Mouse (Mus musculus) heart, embryonic 15.5 days (tissue): ENCODE data around the gene H2-Oa. TPM values are rescaled to one million over a fixed set of nuclear protein-coding genes. Genes with fewer than 3 reads are reported as not detected.
A peak's percentile ranks its signal among the peaks of the same experiment; 100 is the strongest.

Experiments
- ATAC-seq: fragments of 200-750 bp; cut with Nextera tagmentation; replicated peaks from 2 replicates; pipeline ENCODE4 v1.8.0; 2017; ENCODE audit warnings: low read depth, moderate TSS enrichment; ENCODE audit not compliant: insufficient number of reproducible peaks, insufficient read depth, low FRiP score
- H3K27ac ChIP-seq: fragments of 300-500 bp; sonication (generic); 2 replicates; pipeline ENCODE4 v1.5.1; 2015; ENCODE audit warnings: mild to moderate bottlenecking, inconsistent platforms
- H3K27me3 ChIP-seq: fragments of 300-500 bp; sonication (generic); 2 replicates; pipeline ENCODE4 v1.6.1; 2015; ENCODE audit warnings: inconsistent platforms
- H3K36me3 ChIP-seq: fragments of 300-500 bp; sonication (generic); 2 replicates; pipeline ENCODE4 v1.6.1; 2015; ENCODE audit warnings: mild to moderate bottlenecking, inconsistent platforms
- H3K4me1 ChIP-seq: fragments of 300-500 bp; sonication (generic); replicated peaks from 2 replicates; pipeline ENCODE4 v1.6.1; 2015; ENCODE audit warnings: inconsistent platforms
- H3K4me2 ChIP-seq: fragments of 300-500 bp; sonication (generic); 2 replicates; pipeline ENCODE4 v1.6.1; 2015; ENCODE audit warnings: inconsistent platforms, mild to moderate bottlenecking, moderate library complexity
- H3K4me3 ChIP-seq: fragments of 300-500 bp; sonication (generic); 2 replicates; pipeline ENCODE4 v1.5.1; 2015; ENCODE audit warnings: mild to moderate bottlenecking, inconsistent platforms
- H3K9ac ChIP-seq: fragments of 300-500 bp; sonication (generic); 2 replicates; pipeline ENCODE4 v1.6.1; 2015; ENCODE audit warnings: mild to moderate bottlenecking, inconsistent platforms
- H3K9me3 ChIP-seq: fragments of 300-500 bp; sonication (generic); replicated peaks from 2 replicates; pipeline ENCODE4 v1.6.1; 2016; ENCODE audit warnings: inconsistent platforms
- WGBS: fragments of 180-500 bp; shearing (Covaris S2); methylation state at CpG from one replicate; pipeline ENCODE4 v1.1.7; 2015; ENCODE audit warnings: mixed read lengths; 5-methylcytosine and 5-hydroxymethylcytosine counted together
- polyA plus RNA-seq: library from polyadenylated mRNA; unstranded; fragments of >200 nt; fragmentation: Nextera tagmentation; extraction: Ambion mirVana; gene quantifications from 2 replicates; pipeline ENCODE4 v1.2.1, GENCODE M21; 2015

H2-Oa gene
- polyA plus RNA-seq, 1 experiment from 2014 or later = 0.29 TPM

- no peak for ATAC-seq
- H3K27me3 ChIP-seq = no peaks in the 10 kb centered on the region
- peaks cover 47% of the 10 kb centered on the region for H3K36me3 ChIP-seq
- H3K9ac ChIP-seq = peak overlapping the region; percentile 84
- peak overlapping the region; percentile 86 for H3K4me2 ChIP-seq
- peak overlapping the region; percentile 82 for H3K4me3 ChIP-seq
- peaks cover 28% of the 10 kb centered on the region for H3K4me1 ChIP-seq
- under 1% methylated on average over 5 of the region's 5 CpGs for WGBS
- H3K9me3 ChIP-seq = no peaks in the 10 kb centered on the region
- H3K27ac ChIP-seq = peak overlapping the region; percentile 72; the same call in 1 of the 2 replicates
Measured at GRCm38 (mm10) chr17:34117421-34118112, 25.4 kb downstream of the H2-Oa start.

GRCm38 (mm10) chr17:34118113-34118872 is 26.2 kb downstream of the H2-Oa start:
- peak overlapping the region; percentile 72 for H3K27ac ChIP-seq
- H3K4me1 ChIP-seq = peaks cover 29% of the 10 kb centered on the region

GRCm38 (mm10) chr17:34118873-34119248 is 26.7 kb downstream of the H2-Oa start:
- Histone ChIP-seq H3K9me3 (no peaks in the 10 kb centered on the region), H3K9ac (peak overlapping the region; percentile 84), H3K4me1 (peaks cover 34% of the 10 kb centered on the region), H3K27me3 (no peaks in the 10 kb centered on the region), H3K27ac (peak overlapping the region; percentile 72), H3K4me2 (peak overlapping the region; percentile 86), H3K4me3 (peak overlapping the region; percentile 82), H3K36me3 (peaks cover 34% of the 10 kb centered on the region)
- under 1% methylated on average over 38 of the region's 38 CpGs for WGBS
- no peak for ATAC-seq

More at GRCm38 (mm10) chr17:34118113-34118872, 26.2 kb downstream of the H2-Oa start:
- H3K36me3 ChIP-seq = peaks cover 40% of the 10 kb centered on the region
- H3K4me3 ChIP-seq = peak overlapping the region; percentile 82
- H3K9ac ChIP-seq = peak overlapping the region; percentile 84
- H3K4me2 ChIP-seq = peak overlapping the region; percentile 86
- no peaks in the 10 kb centered on the region for H3K9me3 ChIP-seq
- no peak for ATAC-seq
- under 1% methylated on average over 67 of the region's 67 CpGs for WGBS
- no peaks in the 10 kb centered on the region for H3K27me3 ChIP-seq

GRCm38 (mm10) chr17:34119249-34120179 is 27.4 kb downstream of the H2-Oa start, which contains the start of gene H2-DMa:
Gene H2-DMa, plus strand, starts transcription at chr17:34119541.
- Histone ChIP-seq H3K4me1 (peaks cover 36% of the 10 kb centered on the region), H3K9ac (peak within 1 kb of the TSS; percentile 96), H3K4me3 (peak within 1 kb of the TSS; percentile 82), H3K36me3 (peaks cover 28% of the 10 kb centered on the region), H3K27ac (peak within 1 kb of the TSS; percentile 100), H3K9me3 (no peaks in the 10 kb centered on the region), H3K27me3 (no peaks in the 10 kb centered on the region), H3K4me2 (peak within 1 kb of the TSS; percentile 86)
- peak; percentile 64 for ATAC-seq
- WGBS = under 1% methylated on average over 95 of the region's 96 CpGs

- H3K4me3 ChIP-seq = peak overlapping the region; percentile 82
- 0% methylated on average over 38 of the region's 42 CpGs for WGBS
Measured at GRCm38 (mm10) chr17:34120180-34120723, 28.1 kb downstream of the H2-Oa start.

GRCm38 (mm10) chr17:34120814-34121171 is 28.7 kb downstream of the H2-Oa start:
- H3K4me3 ChIP-seq = peak overlapping the region; percentile 82
- no peaks in the 10 kb centered on the region for H3K27me3 ChIP-seq
- H3K4me1 ChIP-seq = peaks cover 32% of the 10 kb centered on the region
- peak overlapping the region; percentile 96 for H3K9ac ChIP-seq
- under 1% methylated on average over 28 of the region's 31 CpGs for WGBS
- peak overlapping the region; percentile 84 for H3K4me2 ChIP-seq
- no peaks in the 10 kb centered on the region for H3K9me3 ChIP-seq
- peak; percentile 8 for ATAC-seq
- peak overlapping the region; percentile 100 for H3K27ac ChIP-seq
- H3K36me3 ChIP-seq = peaks cover 15% of the 10 kb centered on the region

More at GRCm38 (mm10) chr17:34120180-34120723, 28.1 kb downstream of the H2-Oa start:
- peak overlapping the region; percentile 100 for H3K27ac ChIP-seq
- peak overlapping the region; percentile 96 for H3K9ac ChIP-seq
- peak; percentile 18 for ATAC-seq
- H3K4me2 ChIP-seq = peak overlapping the region; percentile 84
- H3K9me3 ChIP-seq = no peaks in the 10 kb centered on the region
- peaks cover 21% of the 10 kb centered on the region for H3K36me3 ChIP-seq
- H3K27me3 ChIP-seq = no peaks in the 10 kb centered on the region
- H3K4me1 ChIP-seq = peaks cover 36% of the 10 kb centered on the region

GRCm38 (mm10) chr17:34121172-34121878 is 29.2 kb downstream of the H2-Oa start:
- peak overlapping the region; percentile 84 for H3K4me2 ChIP-seq
- WGBS = 0% methylated on average over 29 of the region's 35 CpGs
- peak overlapping the region; percentile 100 for H3K27ac ChIP-seq
- peak overlapping the region; percentile 82 for H3K4me3 ChIP-seq
- no peaks in the 10 kb centered on the region for H3K27me3 ChIP-seq
- H3K9ac ChIP-seq = peak overlapping the region; percentile 96
- no peaks in the 10 kb centered on the region for H3K9me3 ChIP-seq
- peaks cover 29% of the 10 kb centered on the region for H3K4me1 ChIP-seq
- peaks cover 11% of the 10 kb centered on the region for H3K36me3 ChIP-seq
- ATAC-seq = peak; percentile 33

GRCm38 (mm10) chr17:34121879-34122187 is 29.7 kb downstream of the H2-Oa start:
- Histone ChIP-seq H3K36me3 (peaks cover 6% of the 10 kb centered on the region), H3K27ac (peak overlapping the region; percentile 100), H3K4me3 (peak overlapping the region; percentile 82), H3K4me1 (peaks cover 29% of the 10 kb centered on the region), H3K27me3 (no peaks in the 10 kb centered on the region), H3K4me2 (peak overlapping the region; percentile 84), H3K9ac (peak overlapping the region; percentile 96), H3K9me3 (no peaks in the 10 kb centered on the region)
- no peak for ATAC-seq
- 2% methylated on average over 10 of the region's 10 CpGs for WGBS

GRCm38 (mm10) chr17:34122188-34122984 is 30.2 kb downstream of the H2-Oa start, which contains the start of gene Brd2:
Gene Brd2, minus strand, starts transcription at chr17:34122634.
- Histone ChIP-seq H3K9me3 (no peaks in the 10 kb centered on the region), H3K36me3 (peaks cover under 1% of the 10 kb centered on the region; the same call in 1 of the 2 replicates), H3K4me1 (peaks cover 29% of the 10 kb centered on the region), H3K4me2 (peak within 1 kb of the TSS; percentile 84), H3K4me3 (peak within 1 kb of the TSS; percentile 82), H3K27ac (peak within 1 kb of the TSS; percentile 100), H3K9ac (peak within 1 kb of the TSS; percentile 96), H3K27me3 (no peaks in the 10 kb centered on the region)
- ATAC-seq = peak; percentile 64
- WGBS = under 1% methylated on average over 72 of the region's 75 CpGs
